Mouse (Mus musculus): ENCODE measurements around the gene Sestd1. TPM values are rescaled to one million over a fixed set of nuclear protein-coding genes. Genes with fewer than 3 reads are reported as not detected.

The Sestd1 gene
- polyA plus RNA-seq, 1 experiment = 76.6 TPM

- TF ChIP-seq CTCF (IDR thresholded peaks at IDR 0.05; ENCODE audit: insufficient read depth, low read depth, low read length) (no peak), POLR2A (IDR thresholded peaks at IDR 0.05; ENCODE audit: insufficient read depth, low read depth, low read length) (no peak)
- Histone ChIP-seq H3K4me1 (ENCODE audit: control insufficient read depth, insufficient read depth, low read length) (peaks cover 7% of the 10 kb centered on the region), H3K4me3 (ENCODE audit: insufficient read depth, low read depth, low read length) (no peak overlapping the region), H3K27ac (ENCODE audit: insufficient read depth, low read depth, low read length) (no peak overlapping the region)
- WGBS = 60% methylated on average over 1 of the region's 1 CpGs
Measured at GRCm38 (mm10) chr2:77133407-77133806, 147.0 kb downstream of the Sestd1 start.

Other genes starting within 250 kb of the Sestd1 start
- not detected in 2 replicates for gene Ccdc141, start 110.0 kb downstream of the Sestd1 start, polyA plus RNA-seq (2012; ENCODE audit: insufficient read depth, insufficient read length, low replicate concordance, missing spikeins)

Data from olfactory bulb, adult 2 months (tissue).